Mouse (Mus musculus): ENCODE measurements around the gene Asb8.

GRCm38 (mm10) chr15:98136871-98137270 lies 28.6 kb downstream of the Asb8 start:
- no peak for TF ChIP-seq CTCF (IDR thresholded peaks at IDR 0.05; ENCODE audit: low read depth, low read length)
- TF ChIP-seq POLR2A (IDR thresholded peaks at IDR 0.05; ENCODE audit: extremely low read depth, insufficient read depth, low read length) = no peak
